8 mouse cellular contexts compared by ENCODE assay signal in the genomic region with DNA sequence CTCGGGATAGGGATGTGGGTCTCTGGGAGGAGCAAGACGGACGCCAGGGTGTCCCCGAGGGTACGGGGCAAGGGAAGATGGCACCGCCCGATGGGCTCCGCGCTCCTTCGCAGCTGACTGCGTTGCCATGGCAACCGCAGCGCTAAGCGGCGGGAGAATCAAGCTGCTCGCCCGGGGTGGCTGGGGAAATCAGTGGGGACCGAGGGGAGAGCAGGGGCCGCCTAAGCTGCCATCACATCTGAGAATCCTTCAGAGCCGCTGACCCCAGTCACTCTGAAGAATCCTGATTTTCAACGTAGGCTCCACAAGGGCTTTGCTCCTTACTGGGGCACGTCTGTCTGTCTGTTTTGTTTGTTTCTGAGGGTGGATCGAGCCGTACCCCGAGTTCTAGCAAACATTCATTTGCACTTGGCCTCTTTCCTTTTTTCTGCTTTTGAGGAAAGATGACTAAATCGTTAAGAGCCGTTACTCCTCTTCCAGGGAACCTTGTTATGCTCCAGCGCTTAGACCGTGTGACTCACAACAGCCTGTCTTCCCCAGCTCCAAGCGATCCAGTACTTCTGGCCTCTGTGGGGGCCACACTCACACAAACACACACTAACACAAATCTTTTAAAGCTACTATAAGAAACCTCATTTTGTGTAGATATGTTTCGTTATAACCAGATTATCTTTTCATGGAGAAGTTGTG. TPM values are rescaled to one million over a fixed set of nuclear protein-coding genes. Genes with fewer than 3 reads are reported as not detected.
DNase-seq lines count a peak whose midpoint lies in the region; ATAC-seq and TF ChIP-seq lines count a peak whose summit lies in the region.

No protein-coding gene starts in this region.

- H3K9me3 ChIP-seq in limb, embryonic 14.5 days (ENCODE audit: control insufficient read depth, low read length), result no peaks in the 10 kb centered on the region
- no peaks in the 10 kb centered on the region for H3K9me3 ChIP-seq in stomach, embryonic 15.5 days

- peak overlapping the region; percentile 99 for H3K4me3 ChIP-seq in embryonic fibroblast, embryonic 13.5 days (ENCODE audit: insufficient read depth, low read length)
- peak overlapping the region; percentile 83 for H3K4me3 ChIP-seq in limb, embryonic 14.5 days (replicated peaks; ENCODE audit: low read length)
- H3K4me3 ChIP-seq in stomach, embryonic 15.5 days (replicated peaks), result peak overlapping the region; percentile 78

- H3K36me3 ChIP-seq in limb, embryonic 14.5 days (ENCODE audit: control insufficient read depth, insufficient read depth, low read length), result peaks cover 29% of the 10 kb centered on the region
- peaks cover 17% of the 10 kb centered on the region for H3K36me3 ChIP-seq in stomach, embryonic 15.5 days

- TF ChIP-seq CTCF in embryonic fibroblast, embryonic 13.5 days (IDR thresholded peaks at IDR 0.05; ENCODE audit: borderline replicate concordance, insufficient read depth, low read length), result no peak

- H3K4me2 ChIP-seq in limb, embryonic 14.5 days (replicated peaks; ENCODE audit: low read depth, low read length, severe bottlenecking), result peak overlapping the region; percentile 85
- peak overlapping the region; percentile 89 for H3K4me2 ChIP-seq in stomach, embryonic 15.5 days

- peak overlapping the region; percentile 89 for H3K9ac ChIP-seq in limb, embryonic 14.5 days (ENCODE audit: low read depth, low read length, severe bottlenecking)
- H3K9ac ChIP-seq in stomach, embryonic 15.5 days, result peak overlapping the region; percentile 65

- TF ChIP-seq POLR2A in embryonic fibroblast, embryonic 13.5 days (IDR thresholded peaks at IDR 0.05; ENCODE audit: low read depth, low read length), result no peak
- no peak for TF ChIP-seq POLR2A in limb, embryonic 14.5 days (IDR thresholded peaks at IDR 0.05; ENCODE audit: borderline replicate concordance, extremely low read depth, insufficient read depth, insufficient read length)

- H3K27me3 ChIP-seq in limb, embryonic 14.5 days (ENCODE audit: control insufficient read depth, insufficient read depth, low read length), result no peaks in the 10 kb centered on the region
- no peaks in the 10 kb centered on the region for H3K27me3 ChIP-seq in stomach, embryonic 15.5 days (replicated peaks)

- peak; percentile 34 for DNase-seq in adrenal gland, postnatal 10 days
- no peak for DNase-seq in adrenal gland, adult 2 months
- DNase-seq in 3T3-L1 (ENCODE audit: low read depth, low spot score), result peak; percentile 77
- no peak for DNase-seq in limb, embryonic 14.5 days (ENCODE audit: low spot score)
- no peak for DNase-seq in urinary bladder, adult 18-20 months (ENCODE audit: low spot score in 2 of 2)
- DNase-seq in spleen, postnatal 14 days (ENCODE audit: low spot score in 2 of 2), result no peak

- 2% methylated on average over 31 of the region's 31 CpGs for WGBS in limb, embryonic 14.5 days
- 1% methylated on average over 31 of the region's 31 CpGs for WGBS in stomach, embryonic 15.5 days

- peak overlapping the region; percentile 83 for H3K27ac ChIP-seq in embryonic fibroblast, embryonic 13.5 days (ENCODE audit: insufficient read depth, low read length)
- H3K27ac ChIP-seq in limb, embryonic 14.5 days (replicated peaks; ENCODE audit: low read depth, low read length), result peak overlapping the region; percentile 86
- H3K27ac ChIP-seq in stomach, embryonic 15.5 days, result peak overlapping the region; percentile 89

- H3K4me1 ChIP-seq in embryonic fibroblast, embryonic 13.5 days (ENCODE audit: control insufficient read depth, insufficient read depth, low read length), result 0 out of 2 replicates have a peak, but pooled peaks cover 2% of the 10 kb centered on the region
- peaks cover 10% of the 10 kb centered on the region for H3K4me1 ChIP-seq in limb, embryonic 14.5 days (ENCODE audit: control insufficient read depth, insufficient read depth, low read length)
- H3K4me1 ChIP-seq in stomach, embryonic 15.5 days, result peaks cover 12% of the 10 kb centered on the region

- ATAC-seq in limb, embryonic 14.5 days (ENCODE audit: low FRiP score, low read depth), result peak; percentile 68; the same call in 1 of the 2 replicates
- peak; percentile 48; the same call in 1 of the 2 replicates for ATAC-seq in stomach, embryonic 15.5 days (ENCODE audit: insufficient read depth, low FRiP score, low read depth)

RNA-seq across cellular contexts. Expression of a gene that starts 0.5 kb away (rescaled TPM):
- 100 to 1,000 TPM; 147 to 153 TPM for total RNA-seq in adrenal gland, postnatal 10 days (2021)
- 100 to 1,000 TPM; 117 to 126 TPM for total RNA-seq in adrenal gland, adult 2 months (2021)
- polyA plus RNA-seq in adrenal gland, adult 2 months (2012; rRNA removed), result 38.7 and 44.4 TPM in 2 replicates
- 144 and 153 TPM in 2 replicates for polyA plus RNA-seq in embryonic fibroblast, embryonic 13.5 days (2011; ENCODE audit: insufficient read length, low read depth, missing spikeins)
- polyA plus RNA-seq in limb, embryonic 14.5 days (2012; rRNA removed), result 206 and 228 TPM in 2 replicates
- 339 and 342 TPM in 2 replicates for polyA plus RNA-seq in limb, embryonic 14.5 days (2014; fragmentation: Nextera tagmentation; extraction: Ambion mirVana)
- polyA plus RNA-seq in stomach, embryonic 15.5 days (2015; fragmentation: Nextera tagmentation; extraction: Ambion mirVana), result 299 and 315 TPM in 2 replicates

RNA-seq across cellular contexts. Expression of a gene that starts 7.2 kb away (rescaled TPM):
- under 1 TPM; 0.30 to 0.33 TPM for total RNA-seq in adrenal gland, postnatal 10 days (2021)
- total RNA-seq in adrenal gland, adult 2 months (2021), result 1 to 10 TPM in 1 of 2 experiments, not detected in 1; 1.0 TPM
- polyA plus RNA-seq in adrenal gland, adult 2 months (2012; rRNA removed), result 0.55 and 1.3 TPM in 2 replicates
- polyA plus RNA-seq in embryonic fibroblast, embryonic 13.5 days (2011; ENCODE audit: insufficient read length, low read depth, missing spikeins), result not detected in 2 replicates
- polyA plus RNA-seq in limb, embryonic 14.5 days (2012; rRNA removed), result 1.7 and 2.0 TPM in 2 replicates
- polyA plus RNA-seq in limb, embryonic 14.5 days (2014; fragmentation: Nextera tagmentation; extraction: Ambion mirVana), result 1.7 and 1.9 TPM in 2 replicates
- 1.8 and 2.0 TPM in 2 replicates for polyA plus RNA-seq in stomach, embryonic 15.5 days (2015; fragmentation: Nextera tagmentation; extraction: Ambion mirVana)

RNA-seq across cellular contexts. Expression of a gene that starts 32.7 kb away (rescaled TPM):
- total RNA-seq in adrenal gland, postnatal 10 days (2021), result 10 to 100 TPM; 78.0 to 81.5 TPM
- total RNA-seq in adrenal gland, adult 2 months (2021), result 100 to 1,000 TPM; 119 to 123 TPM
- 363 and 377 TPM in 2 replicates for polyA plus RNA-seq in adrenal gland, adult 2 months (2012; rRNA removed)
- 131 TPM in 2 replicates for polyA plus RNA-seq in embryonic fibroblast, embryonic 13.5 days (2011; ENCODE audit: insufficient read length, low read depth, missing spikeins)
- 136 and 196 TPM in 2 replicates for polyA plus RNA-seq in limb, embryonic 14.5 days (2012; rRNA removed)
- polyA plus RNA-seq in limb, embryonic 14.5 days (2014; fragmentation: Nextera tagmentation; extraction: Ambion mirVana), result 74.5 and 76.0 TPM in 2 replicates
- 62.6 and 64.3 TPM in 2 replicates for polyA plus RNA-seq in stomach, embryonic 15.5 days (2015; fragmentation: Nextera tagmentation; extraction: Ambion mirVana)

RNA-seq across cellular contexts. Expression of a gene that starts 54.9 kb away (rescaled TPM):
- 10 to 100 TPM; 11.6 to 15.9 TPM for total RNA-seq in adrenal gland, postnatal 10 days (2021)
- total RNA-seq in adrenal gland, adult 2 months (2021), result 10 to 100 TPM; 19.6 to 22.4 TPM
- polyA plus RNA-seq in adrenal gland, adult 2 months (2012; rRNA removed), result 74.4 and 92.1 TPM in 2 replicates
- polyA plus RNA-seq in embryonic fibroblast, embryonic 13.5 days (2011; ENCODE audit: insufficient read length, low read depth, missing spikeins), result 16.1 and 17.3 TPM in 2 replicates
- polyA plus RNA-seq in limb, embryonic 14.5 days (2012; rRNA removed), result 8.7 and 11.7 TPM in 2 replicates
- polyA plus RNA-seq in limb, embryonic 14.5 days (2014; fragmentation: Nextera tagmentation; extraction: Ambion mirVana), result 9.6 and 9.8 TPM in 2 replicates
- polyA plus RNA-seq in stomach, embryonic 15.5 days (2015; fragmentation: Nextera tagmentation; extraction: Ambion mirVana), result 8.2 and 8.3 TPM in 2 replicates

RNA-seq across cellular contexts. Expression of a gene that starts 55.0 kb away (rescaled TPM):
- total RNA-seq in adrenal gland, postnatal 10 days (2021), result 1 to 10 TPM; 6.3 to 6.6 TPM
- 1 to 10 TPM; 5.1 to 6.9 TPM for total RNA-seq in adrenal gland, adult 2 months (2021)
- polyA plus RNA-seq in adrenal gland, adult 2 months (2012; rRNA removed), result 22.6 and 26.9 TPM in 2 replicates
- 9.0 and 10.8 TPM in 2 replicates for polyA plus RNA-seq in embryonic fibroblast, embryonic 13.5 days (2011; ENCODE audit: insufficient read length, low read depth, missing spikeins)
- 28.5 and 31.9 TPM in 2 replicates for polyA plus RNA-seq in limb, embryonic 14.5 days (2012; rRNA removed)
- 10.7 and 11.1 TPM in 2 replicates for polyA plus RNA-seq in limb, embryonic 14.5 days (2014; fragmentation: Nextera tagmentation; extraction: Ambion mirVana)
- polyA plus RNA-seq in stomach, embryonic 15.5 days (2015; fragmentation: Nextera tagmentation; extraction: Ambion mirVana), result 9.2 and 9.9 TPM in 2 replicates

Comparison
In these comparisons a context has a peak if more than half of its experiments do, and no peak if none do; other contexts are left out.
1. DNase-seq: peak in adrenal gland, postnatal 10 days (single experiment) and 3T3-L1 (single experiment); none in adrenal gland, adult 2 months (single experiment), limb, embryonic 14.5 days (single experiment), urinary bladder, adult 18-20 months (0 of 2) and spleen, postnatal 14 days (0 of 2).
2. Peak in every context shown above with its lines, with median percentiles within 50 percentile points of each other: H3K27ac ChIP-seq and H3K4me3 ChIP-seq.